Mouse (Mus musculus) olfactory bulb, adult 2 months (tissue): ENCODE data around the gene Palm.

ENCODE experiments used
- CTCF ChIP-seq: fragments of 200-500 bp; IDR thresholded peaks from 2 replicates; pipeline ENCODE4 v1.5.1; 2012; ENCODE audit warnings: low read depth, mild to moderate bottlenecking, low read length, moderate library complexity; ENCODE audit not compliant: insufficient read depth
- POLR2A ChIP-seq: fragments of 200-500 bp; IDR thresholded peaks from 2 replicates; pipeline ENCODE4 v1.6.1; 2012; ENCODE audit warnings: mild to moderate bottlenecking, low read depth, low read length, moderate library complexity; ENCODE audit not compliant: insufficient read depth

DNA sequence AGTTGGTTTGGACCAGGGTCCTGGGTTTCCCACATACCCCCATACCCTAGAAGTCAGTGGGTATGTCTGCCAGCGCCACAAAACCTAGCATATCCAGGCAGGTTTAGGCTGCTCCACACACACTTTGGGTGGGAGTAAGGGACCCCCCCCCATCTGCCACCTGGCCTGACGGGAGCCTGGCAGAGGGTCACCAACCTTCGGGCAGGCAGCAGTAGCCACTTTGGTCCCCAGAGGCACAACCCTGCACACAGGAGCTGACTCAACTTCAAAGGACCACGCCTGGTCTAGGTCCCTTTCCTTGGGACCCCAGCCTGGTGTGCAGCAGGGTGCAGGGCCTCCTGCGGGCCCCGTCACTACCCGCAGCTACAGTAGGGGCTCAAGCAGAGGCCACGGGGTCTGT, 26.9 kb downstream of the Palm start:
- no peak for TF ChIP-seq POLR2A
- TF ChIP-seq CTCF = no peak
